Mouse (Mus musculus) embryonic fibroblast, embryonic 13.5 days (primary cell): ENCODE measurements around the gene Stx2.

Source experiments
- CTCF ChIP-seq: IDR thresholded peaks from 2 replicates; pipeline ENCODE4 v1.5.1; 2011; ENCODE audit warnings: mild to moderate bottlenecking, control low read depth, low read length, moderate library complexity, borderline replicate concordance; ENCODE audit not compliant: insufficient read depth
- POLR2A ChIP-seq: IDR thresholded peaks from 2 replicates; pipeline ENCODE4 v1.6.1; 2011; ENCODE audit warnings: low read depth, mild to moderate bottlenecking, control low read depth, low read length, moderate library complexity

DNA sequence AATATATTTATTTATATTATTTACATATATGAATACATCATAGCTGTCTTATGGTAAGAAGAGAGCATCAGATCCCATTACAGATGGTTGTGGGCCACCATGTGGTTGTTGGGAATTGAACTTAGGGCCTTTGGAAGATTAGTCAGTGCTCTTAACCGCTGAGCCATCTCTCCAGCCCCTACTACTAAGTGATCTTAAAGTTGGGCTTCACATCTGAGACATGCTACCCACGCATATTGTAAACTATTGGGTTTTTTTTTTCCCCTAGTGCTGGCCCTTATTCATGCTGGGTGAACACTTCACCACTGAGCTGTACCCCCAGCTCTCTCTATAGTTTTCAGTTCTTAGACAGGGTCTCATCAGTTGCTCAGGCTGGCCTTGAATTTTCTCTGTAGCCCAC is 2.6 kb upstream of the Stx2 start:
- TF ChIP-seq CTCF (no peak), POLR2A (no peak)
